In the genomic region with DNA sequence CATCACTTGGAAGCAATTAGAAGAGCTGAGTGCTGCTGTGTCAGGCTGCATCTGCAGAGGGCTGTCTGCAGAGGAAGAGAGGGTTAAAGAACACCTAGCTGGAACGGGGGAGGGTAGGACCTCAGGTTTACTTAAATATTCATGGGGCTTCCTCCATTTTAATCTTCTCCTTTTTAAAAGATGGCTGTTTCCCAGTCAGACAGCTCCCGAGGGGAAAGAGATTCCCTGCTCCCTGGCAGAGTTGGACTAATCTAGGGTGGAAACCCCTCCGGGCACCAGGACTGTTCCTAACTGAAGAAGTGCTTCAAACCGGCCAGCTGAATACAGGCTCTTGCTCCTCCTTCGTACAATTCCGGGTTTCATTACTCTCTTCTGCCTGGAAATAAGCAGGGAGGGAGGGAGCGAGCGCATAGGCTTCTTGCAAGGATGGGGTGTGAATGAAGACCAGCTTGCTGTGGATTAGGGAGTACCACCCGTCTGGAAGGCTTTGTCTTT, we compare ENCODE assay signal across 8 mouse cellular contexts.
DNase-seq lines count a peak whose midpoint lies in the region; ATAC-seq lines count a peak whose summit lies in the region.

No protein-coding gene starts in this region.

- H3K4me3 ChIP-seq in neural tube, embryonic 11.5 days (ENCODE audit: low read depth, low read length): no peak overlapping the region
- H3K4me3 ChIP-seq in embryonic facial prominence, embryonic 15.5 days (replicated peaks): peak overlapping the region; percentile 38
- H3K4me3 ChIP-seq in intestine, embryonic 14.5 days (ENCODE audit: low read depth, low read length): peak overlapping the region; percentile 12; the same call in 1 of the 2 replicates

- 6% methylated on average over 9 of the region's 9 CpGs for WGBS in neural tube, embryonic 11.5 days
- WGBS in embryonic facial prominence, embryonic 15.5 days: 4% methylated on average over 9 of the region's 9 CpGs
- WGBS in intestine, embryonic 14.5 days: 14% methylated on average over 9 of the region's 9 CpGs

- H3K9me3 ChIP-seq in neural tube, embryonic 11.5 days (ENCODE audit: control insufficient read depth, low read length): no peaks in the 10 kb centered on the region
- no peaks in the 10 kb centered on the region for H3K9me3 ChIP-seq in embryonic facial prominence, embryonic 15.5 days (replicated peaks)
- no peaks in the 10 kb centered on the region for H3K9me3 ChIP-seq in intestine, embryonic 14.5 days (ENCODE audit: control insufficient read depth, low read length)

- peak; percentile 31; the same call in 1 of the 2 replicates for ATAC-seq in neural tube, embryonic 11.5 days (ENCODE audit: insufficient read depth, low FRiP score, low TSS enrichment)
- peak; percentile 60; the same call in 1 of the 2 replicates for ATAC-seq in embryonic facial prominence, embryonic 15.5 days (ENCODE audit: insufficient number of reproducible peaks, low FRiP score, low TSS enrichment, low read depth)
- ATAC-seq in intestine, embryonic 14.5 days (replicated peaks; ENCODE audit: low FRiP score, low TSS enrichment, low read depth): no peak
- ATAC-seq in erythroblast, adult 5-6 weeks (replicated peaks; ENCODE audit: low FRiP score, poor library complexity, severe bottlenecking): no peak

- H3K36me3 ChIP-seq in neural tube, embryonic 11.5 days (ENCODE audit: control insufficient read depth, insufficient read depth, low read length): no peaks in the 10 kb centered on the region
- H3K36me3 ChIP-seq in embryonic facial prominence, embryonic 15.5 days: no peaks in the 10 kb centered on the region
- no peaks in the 10 kb centered on the region for H3K36me3 ChIP-seq in intestine, embryonic 14.5 days (ENCODE audit: control insufficient read depth, insufficient read depth, low read length)

- no peaks in the 10 kb centered on the region for H3K27me3 ChIP-seq in neural tube, embryonic 11.5 days (ENCODE audit: control insufficient read depth, insufficient read depth, low read length)
- H3K27me3 ChIP-seq in embryonic facial prominence, embryonic 15.5 days: no peaks in the 10 kb centered on the region
- H3K27me3 ChIP-seq in intestine, embryonic 14.5 days (replicated peaks; ENCODE audit: control insufficient read depth, insufficient read depth, low read length): no peaks in the 10 kb centered on the region

- H3K9ac ChIP-seq in neural tube, embryonic 11.5 days (ENCODE audit: low read length): no peak overlapping the region
- no peak overlapping the region for H3K9ac ChIP-seq in embryonic facial prominence, embryonic 15.5 days
- H3K9ac ChIP-seq in intestine, embryonic 14.5 days (ENCODE audit: low read length): peak overlapping the region; percentile 29; the same call in 1 of the 2 replicates

- peak; percentile 49 for DNase-seq in neural tube, embryonic 11.5 days (ENCODE audit: low spot score)
- DNase-seq in neural tube, embryonic 10.5 days (ENCODE audit: extremely low spot score, low spot score): no peak
- DNase-seq in intestine, embryonic 14.5 days (ENCODE audit: low spot score): peak; percentile 63
- DNase-seq in left cerebral cortex, postnatal 36 days (ENCODE audit: low spot score in 2 of 2): peak; percentile 65 to 66
- DNase-seq in retina, embryonic 14.5 days (ENCODE audit: low spot score): peak; percentile 62
- no peak for DNase-seq in T-cell, adult 2 months (ENCODE audit: low spot score)

- no peak overlapping the region for H3K27ac ChIP-seq in neural tube, embryonic 11.5 days (ENCODE audit: low read depth, low read length)
- peak overlapping the region; percentile 28 for H3K27ac ChIP-seq in embryonic facial prominence, embryonic 15.5 days (replicated peaks)
- H3K27ac ChIP-seq in intestine, embryonic 14.5 days (ENCODE audit: low read depth): peak overlapping the region; percentile 39; the same call in 1 of the 2 replicates

- H3K4me1 ChIP-seq in neural tube, embryonic 11.5 days (ENCODE audit: control insufficient read depth, insufficient read depth, low read length): peaks cover 14% of the 10 kb centered on the region
- peaks cover 18% of the 10 kb centered on the region for H3K4me1 ChIP-seq in embryonic facial prominence, embryonic 15.5 days
- H3K4me1 ChIP-seq in intestine, embryonic 14.5 days (replicated peaks; ENCODE audit: control insufficient read depth, insufficient read depth, low read length): peaks cover 13% of the 10 kb centered on the region; the same call in 1 of the 2 replicates

- peak overlapping the region; percentile 6 for H3K4me2 ChIP-seq in neural tube, embryonic 11.5 days (ENCODE audit: low read depth)
- H3K4me2 ChIP-seq in embryonic facial prominence, embryonic 15.5 days (replicated peaks): peak overlapping the region; percentile 51
- H3K4me2 ChIP-seq in intestine, embryonic 14.5 days (ENCODE audit: low read length): peak overlapping the region; percentile 43

- intact Hi-C loops in left cerebral cortex, postnatal 36 days (cut with DNase I): loop anchor here (5.0 kb wide), 1 partner anchor 77 kb away; no protein-coding TSS in a partner anchor

Comparison
In these comparisons a context has a peak if more than half of its experiments do, and no peak if none do; other contexts are left out.
1. DNase-seq: peak in neural tube, embryonic 11.5 days (single experiment), intestine, embryonic 14.5 days (single experiment), left cerebral cortex, postnatal 36 days (2 of 2) and retina, embryonic 14.5 days (single experiment); none in neural tube, embryonic 10.5 days (single experiment) and T-cell, adult 2 months (single experiment).
2. ATAC-seq: peak in neural tube, embryonic 11.5 days (single experiment) and embryonic facial prominence, embryonic 15.5 days (single experiment); none in intestine, embryonic 14.5 days (single experiment) and erythroblast, adult 5-6 weeks (single experiment).
3. Peak in every context shown above with its lines, with median percentiles within 50 percentile points of each other: H3K4me2 ChIP-seq.